In the genomic region with DNA sequence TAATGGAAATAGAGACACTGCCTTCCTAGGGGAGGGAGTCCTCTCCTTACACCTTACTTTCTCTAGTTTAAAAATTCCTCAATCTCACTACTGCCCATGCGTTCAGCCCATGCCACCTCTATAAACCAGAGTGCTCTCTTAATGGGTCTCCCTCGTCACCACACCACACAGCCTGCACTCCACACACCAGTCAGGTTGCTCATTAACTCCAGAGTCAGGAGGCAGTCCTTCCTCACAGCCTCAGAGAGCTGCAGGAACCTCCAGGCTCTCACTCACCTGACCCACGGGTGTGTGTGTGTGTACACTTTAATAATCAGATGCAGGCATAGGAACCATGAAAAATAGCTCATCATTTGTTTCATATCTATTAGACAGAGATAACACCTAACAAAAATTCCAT, we compare ENCODE assay signal across 15 mouse cellular contexts. TPM values are rescaled to one million over a fixed set of nuclear protein-coding genes. Genes with fewer than 3 reads are reported as not detected.
A peak's percentile ranks its signal among the peaks of the same experiment; 100 is the strongest.
DNase-seq lines count a peak whose midpoint lies in the region; ATAC-seq lines count a peak whose summit lies in the region.
"Had no signal": no experiment of that assay in that cellular context is flagged by ENCODE, and none has a peak within 500 bp of the region (broad histone marks: within the 10 kb centered on the region; RNA-seq: fewer than 3 reads in every experiment).

No protein-coding gene starts in this region.

- H3K27ac ChIP-seq in heart, embryonic 13.5 days (replicated peaks): peak overlapping the region; percentile 88
- H3K27ac ChIP-seq in intestine, embryonic 16.5 days (ENCODE audit: low read length): 0 out of 2 replicates have a peak overlapping the region, but pooled peaks have one; percentile 43
- H3K27ac ChIP-seq in stomach, embryonic 14.5 days (ENCODE audit: low read length): no peak overlapping the region
- H3K27ac ChIP-seq: embryonic facial prominence, embryonic 13.5 days; forebrain, embryonic 13.5 days; hindbrain, postnatal 0 days; left cerebral cortex, adult 2 months had no signal

- H3K36me3 ChIP-seq in heart, embryonic 13.5 days: peaks cover 63% of the 10 kb centered on the region
- H3K36me3 ChIP-seq in intestine, embryonic 16.5 days (ENCODE audit: control insufficient read depth, insufficient read depth, low read length): peaks cover 3% of the 10 kb centered on the region
- H3K36me3 ChIP-seq in stomach, embryonic 14.5 days (ENCODE audit: control insufficient read depth, insufficient read depth, low read length): peaks cover 26% of the 10 kb centered on the region

- DNase-seq in heart, adult 9 months (ENCODE audit: low spot score in 2 of 2): no peak
- peak; percentile 65 for DNase-seq in kidney, postnatal 14 days
- DNase-seq in urinary bladder, postnatal 4 days (ENCODE audit: low spot score in 2 of 2): no peak
- no peak for DNase-seq in frontal cortex, postnatal 14 days (ENCODE audit: low spot score in 2 of 2)
- DNase-seq in layer of hippocampus, postnatal 14 days (ENCODE audit: low spot score in 2 of 2): no peak
- DNase-seq: cerebellum, postnatal 25 days; gastrocnemius, postnatal 36 days had no signal

- H3K27me3 ChIP-seq in heart, embryonic 13.5 days (replicated peaks): no peaks in the 10 kb centered on the region
- H3K27me3 ChIP-seq in intestine, embryonic 16.5 days (replicated peaks; ENCODE audit: control insufficient read depth, insufficient read depth, low read length): no peaks in the 10 kb centered on the region
- H3K27me3 ChIP-seq in stomach, embryonic 14.5 days (ENCODE audit: control insufficient read depth, insufficient read depth, low read length): no peaks in the 10 kb centered on the region
- H3K27me3 ChIP-seq: embryonic facial prominence, embryonic 13.5 days; forebrain, embryonic 13.5 days had no signal

- H3K4me2 ChIP-seq in heart, embryonic 13.5 days: peak overlapping the region; percentile 42
- H3K4me2 ChIP-seq in intestine, embryonic 16.5 days (ENCODE audit: low read depth, low read length): no peak overlapping the region
- H3K4me2 ChIP-seq in stomach, embryonic 14.5 days (replicated peaks; ENCODE audit: low read depth, low read length): no peak overlapping the region
- H3K4me2 ChIP-seq: embryonic facial prominence, embryonic 13.5 days; forebrain, embryonic 13.5 days had no signal

- H3K4me3 ChIP-seq in heart, embryonic 13.5 days: no peak overlapping the region
- H3K4me3 ChIP-seq in intestine, embryonic 16.5 days (ENCODE audit: low read length): no peak overlapping the region
- H3K4me3 ChIP-seq in stomach, embryonic 14.5 days (ENCODE audit: low read depth, low read length): no peak overlapping the region
- H3K4me3 ChIP-seq: embryonic facial prominence, embryonic 13.5 days; forebrain, embryonic 13.5 days; left cerebral cortex, adult 2 months had no signal

- peaks cover 56% of the 10 kb centered on the region for H3K4me1 ChIP-seq in heart, embryonic 13.5 days
- H3K4me1 ChIP-seq in intestine, embryonic 16.5 days (ENCODE audit: control insufficient read depth, insufficient read depth, low read length): peaks cover 8% of the 10 kb centered on the region; the same call in 1 of the 2 replicates
- H3K4me1 ChIP-seq in stomach, embryonic 14.5 days (ENCODE audit: control insufficient read depth, insufficient read depth, low read length): no peaks in the 10 kb centered on the region
- H3K4me1 ChIP-seq: embryonic facial prominence, embryonic 13.5 days; forebrain, embryonic 13.5 days had no signal

- WGBS in heart, embryonic 13.5 days: 69% methylated on average over 3 of the region's 3 CpGs
- WGBS in intestine, embryonic 16.5 days: 55% methylated on average over 3 of the region's 3 CpGs
- 69% methylated on average over 3 of the region's 3 CpGs for WGBS in stomach, embryonic 14.5 days

- H3K9me3 ChIP-seq in heart, embryonic 13.5 days: no peaks in the 10 kb centered on the region
- H3K9me3 ChIP-seq in intestine, embryonic 16.5 days (ENCODE audit: control insufficient read depth, low read length): no peaks in the 10 kb centered on the region
- H3K9me3 ChIP-seq in stomach, embryonic 14.5 days (ENCODE audit: control insufficient read depth, low read depth, low read length): no peaks in the 10 kb centered on the region
- H3K9me3 ChIP-seq: embryonic facial prominence, embryonic 13.5 days; forebrain, embryonic 13.5 days had no signal

- ATAC-seq in heart, embryonic 13.5 days (ENCODE audit: extremely low read depth, insufficient number of reproducible peaks, low FRiP score, low TSS enrichment): no peak
- peak; percentile 87 for ATAC-seq in intestine, embryonic 16.5 days
- peak; percentile 77; the same call in 1 of the 2 replicates for ATAC-seq in stomach, embryonic 14.5 days (ENCODE audit: insufficient number of reproducible peaks, insufficient read depth, low FRiP score, low read depth)
- ATAC-seq: forebrain, embryonic 13.5 days; hindbrain, postnatal 0 days had no signal

- peak overlapping the region; percentile 67 for H3K9ac ChIP-seq in heart, embryonic 13.5 days
- no peak overlapping the region for H3K9ac ChIP-seq in intestine, embryonic 16.5 days (ENCODE audit: low read depth, low read length)
- H3K9ac ChIP-seq in stomach, embryonic 14.5 days (replicated peaks; ENCODE audit: low read depth, low read length): no peak overlapping the region
- H3K9ac ChIP-seq: embryonic facial prominence, embryonic 13.5 days; forebrain, embryonic 13.5 days; liver, embryonic 14.5 days had no signal

RNA-seq across cellular contexts. Expression of a gene that starts 10.8 kb away (rescaled TPM):
- polyA plus RNA-seq in heart, embryonic 13.5 days (2015; fragmentation: Nextera tagmentation; extraction: Ambion mirVana): 26.0 and 26.1 TPM in 2 replicates
- polyA plus RNA-seq in intestine, embryonic 16.5 days (2015; fragmentation: Nextera tagmentation; extraction: Ambion mirVana): 4.7 and 17.1 TPM in 2 replicates
- polyA plus RNA-seq in stomach, embryonic 14.5 days (2014; fragmentation: Nextera tagmentation; extraction: Ambion mirVana): 33.2 and 38.9 TPM in 2 replicates
- 10 to 100 TPM; 22.0 to 22.4 TPM for total RNA-seq in layer of hippocampus, postnatal 14 days (2021)
